Mouse (Mus musculus) frontal cortex, postnatal 36 days (tissue): ENCODE results near the gene Kif26a.
A peak's percentile ranks its signal among the peaks of the same experiment; 100 is the strongest.

ENCODE experiments used
- DNase-seq, 2 experiments: peaks; one replicate each; pipeline ENCODE4 v3.0.0; 2022; ENCODE audit warnings: low spot score in 2 of 2

The Kif26a gene

DNA sequence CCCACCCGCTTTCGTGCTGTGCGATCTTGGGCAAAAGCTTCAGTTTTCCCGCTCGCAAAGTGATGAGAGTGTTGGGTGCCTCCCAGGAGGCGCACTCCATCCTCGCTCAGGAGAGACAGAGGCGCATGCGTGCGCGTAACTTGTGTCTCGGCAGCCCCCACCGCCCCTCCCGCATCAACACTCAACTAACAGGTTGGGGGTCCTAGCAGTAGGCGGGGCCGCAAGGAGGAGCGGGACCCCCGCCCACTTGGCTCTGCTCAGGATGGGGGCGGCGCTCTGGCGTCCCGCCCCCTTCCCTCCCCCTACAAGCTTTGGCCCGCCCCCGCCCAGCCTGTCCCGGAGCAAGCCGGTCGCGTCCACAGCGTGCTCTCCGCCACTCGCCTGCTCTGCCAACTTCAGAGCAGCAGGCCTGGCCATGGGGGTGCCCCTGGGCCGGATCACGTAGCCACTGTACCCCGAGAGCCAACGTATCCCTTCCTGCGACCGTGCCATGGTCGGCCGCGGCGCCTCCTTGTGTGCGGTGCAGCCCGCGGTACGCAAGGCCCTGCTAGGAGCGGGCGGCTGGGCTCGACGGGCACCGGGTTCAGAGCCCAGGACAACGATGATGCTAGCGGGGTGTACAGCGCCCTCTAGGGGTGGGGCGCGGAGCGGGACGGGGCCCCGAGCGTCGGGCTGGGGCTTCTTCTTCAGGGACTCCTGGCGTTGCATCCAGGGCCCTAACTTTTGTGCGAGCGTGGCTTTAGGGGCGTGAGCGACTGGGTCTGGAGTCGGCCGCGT, at the start of gene Kif26a:
Kif26a (plus strand) TSS at position 334 of the 777 bp plus-strand sequence.
- DNase-seq: peak in 1 of 2 experiments; percentile 35

DNA sequence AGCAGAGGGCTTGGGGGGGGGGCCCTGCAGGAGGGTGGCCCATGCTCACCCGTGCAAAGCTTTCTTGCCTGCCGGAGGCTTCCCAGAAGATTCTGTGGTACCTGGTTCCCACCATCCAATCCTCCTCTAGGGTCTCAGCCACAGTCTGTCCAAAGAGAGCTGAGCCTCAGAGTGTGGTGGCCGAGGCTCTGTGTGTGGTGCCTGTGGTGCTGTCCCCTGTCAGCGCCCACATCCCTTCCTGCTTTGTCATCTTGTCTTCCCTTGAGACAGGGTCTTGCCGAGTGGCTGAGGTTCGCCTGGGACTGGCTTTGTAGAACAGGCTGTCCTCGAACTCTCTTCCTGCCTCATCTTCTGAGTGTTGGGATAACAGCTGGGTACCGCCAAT, 49.3 kb upstream of the Kif26a start:
- no peak for DNase-seq

DNA sequence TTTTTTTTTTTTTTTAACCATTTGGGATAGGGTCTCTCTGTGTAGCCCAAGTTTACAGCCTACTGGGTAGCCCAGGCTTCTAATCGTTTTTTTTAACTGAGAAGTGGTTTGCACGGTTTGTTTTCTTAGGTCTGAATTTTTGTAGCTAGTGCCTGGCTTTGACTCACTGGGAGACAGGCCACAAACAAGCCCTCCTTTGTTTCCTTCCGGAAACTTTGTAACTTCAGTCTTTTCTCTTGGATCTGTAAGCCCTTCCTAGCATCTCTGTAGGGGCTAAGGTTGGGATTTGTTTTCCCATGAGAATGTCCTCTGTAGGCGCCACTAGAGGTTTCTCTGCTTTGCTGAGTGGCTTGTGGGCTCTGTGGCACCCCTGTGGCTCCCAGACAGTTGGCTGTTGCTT, 45.9 kb upstream of the Kif26a start:
- DNase-seq: no peak

DNA sequence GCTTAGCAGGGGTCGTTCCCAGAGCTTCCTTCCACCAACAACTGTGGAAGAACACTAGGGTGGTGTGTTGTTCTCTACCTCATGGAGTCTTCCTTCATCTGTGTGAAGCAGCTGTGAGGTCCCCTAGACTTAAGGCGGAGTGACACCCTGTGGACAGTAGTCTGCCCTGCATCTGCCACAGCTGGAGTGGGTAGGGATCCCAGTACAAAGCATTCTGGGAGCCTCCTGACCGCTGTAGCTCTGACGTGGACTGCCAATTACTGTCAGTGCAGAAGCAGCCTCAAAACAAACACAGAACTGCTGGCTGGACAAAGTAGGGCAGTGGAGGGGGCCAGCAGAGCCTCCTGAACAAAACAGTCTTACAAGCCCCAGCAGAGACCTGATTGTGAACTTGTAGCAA, 45.0 kb upstream of the Kif26a start:
- DNase-seq: peak in 1 of 2 experiments; percentile 20

DNA sequence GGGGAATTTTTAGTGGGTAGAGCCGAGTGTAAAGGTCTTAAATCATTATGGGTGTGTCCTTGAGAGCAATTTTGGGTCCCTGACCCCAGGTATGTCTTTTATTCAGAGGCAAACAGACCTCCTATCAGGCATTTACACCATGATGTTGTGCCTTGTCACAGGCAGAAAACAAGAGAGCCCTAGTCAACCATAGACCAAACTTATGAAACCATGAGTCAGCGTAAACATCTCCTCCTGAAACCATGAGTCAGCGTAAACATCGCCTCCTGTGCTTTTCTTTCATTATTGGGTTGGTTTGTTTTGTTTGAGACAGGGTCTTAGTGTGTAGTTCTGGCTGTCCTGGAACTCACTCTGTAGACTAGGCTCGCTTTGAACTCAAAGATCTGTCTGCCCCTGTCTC, 42.8 kb upstream of the Kif26a start:
- no peak for DNase-seq

DNA sequence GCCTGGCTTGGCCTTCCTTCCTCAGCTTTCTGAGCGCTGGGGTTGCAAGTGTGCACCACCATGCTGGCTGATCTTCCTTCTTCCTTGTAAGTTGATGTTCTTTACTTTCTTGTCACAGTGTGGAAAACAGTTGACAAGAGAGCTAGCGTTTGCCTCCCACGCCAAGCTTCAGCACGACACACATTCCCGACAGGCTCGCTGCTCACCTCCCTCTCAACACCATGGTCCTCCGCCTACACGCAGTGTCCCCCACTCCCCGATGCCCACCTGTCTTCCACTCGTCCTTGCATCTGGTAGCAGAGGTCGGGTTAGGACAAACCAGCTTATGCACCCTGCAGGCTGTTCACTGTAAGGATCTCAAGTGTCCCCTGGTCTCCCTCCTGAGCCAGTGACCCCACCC, 41.1 kb upstream of the Kif26a start:
- no peak for DNase-seq

DNA sequence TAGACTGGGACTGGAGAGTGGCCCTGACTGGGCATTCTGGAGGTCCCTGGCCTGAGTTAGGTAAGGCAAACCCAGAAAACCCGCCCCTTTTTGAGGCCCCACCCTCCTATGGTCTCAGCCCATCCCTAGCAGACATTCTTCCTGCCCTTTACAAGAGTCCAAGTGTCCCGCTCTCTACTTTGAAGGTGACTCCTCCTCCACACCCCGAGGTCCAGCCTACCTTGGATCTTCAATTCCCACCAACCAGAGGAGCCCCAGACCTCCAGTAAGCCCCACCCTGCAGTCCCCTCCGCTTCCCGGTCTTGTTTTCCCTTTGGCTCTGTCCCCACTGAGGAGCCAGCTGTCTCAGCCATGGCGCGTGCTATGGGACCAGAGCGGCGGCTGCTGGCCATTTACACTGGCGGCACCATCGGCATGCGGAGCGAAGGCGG, 39.5 kb upstream of the Kif26a start, which contains the start of gene Aspg:
Aspg (plus strand) TSS at position 139 of the 431 bp plus-strand sequence.
- DNase-seq: no peak

DNA sequence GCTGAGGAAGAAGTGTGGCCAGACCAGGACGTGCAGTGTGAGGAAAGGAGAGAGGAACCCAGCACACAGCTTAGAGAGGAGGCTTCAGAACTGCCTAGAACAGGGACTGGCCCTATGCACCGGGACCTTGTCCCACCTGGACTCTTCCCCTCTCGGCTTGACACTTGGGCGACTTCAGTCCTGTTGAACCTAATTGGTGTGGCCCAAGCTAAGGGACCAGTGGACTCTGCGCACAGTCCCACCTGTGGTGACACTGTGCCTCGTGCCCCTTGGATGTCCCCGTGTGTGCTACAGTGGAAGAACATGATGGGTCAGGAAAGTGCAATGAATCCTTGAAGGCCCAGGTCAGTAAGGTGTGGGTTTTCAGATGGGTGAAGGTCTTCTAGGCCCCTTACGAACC, 38.3 kb upstream of the Kif26a start:
- DNase-seq: no peak

DNA sequence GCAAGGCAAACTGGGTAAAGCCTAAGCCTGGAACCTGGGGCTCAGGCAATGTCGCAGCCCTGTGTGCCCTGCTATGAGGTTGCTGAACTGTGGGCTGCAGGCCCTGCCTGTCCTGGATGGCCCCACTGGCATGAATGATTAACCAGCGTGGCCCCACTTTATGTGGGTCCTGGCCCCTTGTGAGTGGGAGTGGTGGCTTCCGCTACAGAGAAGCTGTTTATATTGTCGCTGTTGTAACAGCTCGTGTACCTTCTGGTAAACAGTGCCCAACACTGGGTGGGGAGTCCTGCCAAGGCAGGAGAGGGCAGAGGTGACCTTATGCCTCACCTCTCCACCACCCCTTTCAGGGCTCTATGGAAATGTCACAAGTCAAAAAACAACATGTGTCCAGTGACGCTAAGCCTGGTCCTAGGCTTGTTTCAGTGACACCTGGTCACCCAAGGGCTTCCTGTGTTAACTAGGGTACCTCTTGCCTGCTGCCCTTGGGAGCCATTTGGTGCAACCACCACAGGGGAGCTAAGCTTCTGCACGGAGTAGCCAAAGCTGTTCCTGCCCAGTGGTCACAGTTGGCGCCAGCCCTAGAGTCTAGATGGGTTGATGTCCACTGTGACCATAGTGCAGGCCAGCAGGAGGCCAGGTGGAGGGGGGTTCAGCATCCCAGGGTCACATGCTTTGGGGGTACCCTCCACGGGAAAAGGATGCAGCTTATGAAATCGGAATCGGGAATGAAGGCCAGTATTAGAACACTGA, 37.1 kb upstream of the Kif26a start:
- DNase-seq: no peak

DNA sequence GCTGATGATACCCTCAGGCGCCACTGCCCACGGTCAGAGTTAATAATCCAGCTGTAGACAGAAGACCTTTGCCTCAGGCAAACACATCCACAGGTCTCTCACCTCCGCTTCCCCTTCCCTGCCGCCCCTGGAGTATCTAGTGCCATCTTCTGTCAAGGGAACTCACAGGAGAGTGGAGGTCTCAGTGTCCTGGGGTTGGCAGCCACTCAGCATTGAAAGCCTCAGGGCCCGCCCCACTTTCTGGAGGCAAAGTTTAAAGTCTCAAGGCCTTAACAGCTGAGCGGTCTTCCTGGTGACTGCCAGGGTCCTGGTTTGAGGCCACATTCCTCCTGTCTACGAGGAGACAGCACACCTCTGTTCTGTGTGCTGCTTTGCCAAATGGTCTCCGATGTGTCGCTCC, 36.3 kb upstream of the Kif26a start:
- DNase-seq: no peak

DNA sequence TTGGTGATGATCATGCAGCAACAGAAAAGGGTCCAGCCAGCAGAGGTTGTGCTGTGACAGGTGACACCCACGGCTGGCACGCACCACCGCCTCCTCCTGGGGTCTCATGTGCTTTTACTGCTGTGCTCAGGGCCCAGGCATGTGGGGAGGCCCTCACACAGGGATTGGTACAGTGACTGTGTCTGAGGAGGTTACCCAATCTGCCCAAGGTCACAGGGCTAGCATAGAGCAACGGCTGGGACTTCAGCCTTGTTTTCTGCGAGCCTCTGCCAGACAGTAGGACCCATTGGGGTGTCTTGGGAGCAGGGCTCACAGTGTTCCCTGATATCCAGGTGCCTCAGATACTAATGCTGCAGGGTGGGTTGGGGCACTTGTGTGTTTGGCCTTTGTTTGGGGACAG, 34.7 kb upstream of the Kif26a start:
- DNase-seq: no peak

DNA sequence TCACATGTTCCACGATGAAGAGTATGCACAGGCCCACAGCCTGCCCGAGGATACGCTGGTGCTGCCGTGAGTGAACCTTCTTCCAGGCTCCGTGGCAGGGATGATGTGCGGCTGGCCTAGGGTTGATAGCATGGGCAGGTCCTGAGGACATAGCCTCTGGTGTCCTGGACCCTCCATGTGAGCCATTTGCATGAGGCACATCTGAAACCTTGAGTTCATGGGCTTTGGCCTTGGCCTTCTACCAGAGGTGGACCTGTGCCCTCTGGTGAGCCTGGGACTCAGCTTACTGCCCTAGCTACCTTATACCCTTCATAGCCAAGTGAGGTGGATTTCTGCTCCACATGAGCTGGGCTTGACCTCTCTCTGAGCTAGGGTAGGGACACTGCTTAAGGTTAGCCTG, 33.8 kb upstream of the Kif26a start:
- no peak for DNase-seq

DNA sequence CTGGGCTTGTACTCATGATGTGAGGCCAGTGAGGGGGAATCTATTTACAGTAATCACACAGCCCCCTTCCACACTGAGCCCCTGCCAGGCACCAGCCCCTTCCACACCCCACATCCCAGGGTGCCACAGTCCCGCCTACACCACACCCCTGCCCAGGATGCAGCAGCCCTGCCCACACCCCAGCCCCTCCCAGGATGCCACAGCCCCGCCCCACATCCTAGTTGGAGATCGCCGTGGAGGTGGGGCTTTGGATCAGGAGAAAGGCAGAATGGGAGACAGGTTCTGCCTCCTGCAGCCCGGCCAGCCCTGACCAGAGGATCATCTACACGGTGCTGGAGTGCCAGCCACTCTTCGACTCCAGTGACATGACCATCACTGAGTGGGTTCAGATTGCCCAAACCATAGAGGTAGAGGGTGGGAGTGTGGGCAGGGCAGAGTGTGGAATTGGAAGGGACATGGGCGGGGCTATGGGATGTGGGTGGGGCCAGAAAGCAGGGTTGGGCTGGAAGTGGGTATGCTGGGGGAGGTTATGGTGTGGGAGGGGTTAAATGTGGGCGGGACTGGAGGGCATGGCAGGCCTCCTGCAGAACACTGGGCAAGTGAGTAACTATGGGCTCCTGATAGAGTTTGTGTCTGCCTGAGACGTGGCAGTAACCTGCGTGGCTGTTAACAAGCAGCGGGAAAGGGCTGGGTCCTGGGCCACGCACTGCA, 33.2 kb upstream of the Kif26a start:
- no peak for DNase-seq

DNA sequence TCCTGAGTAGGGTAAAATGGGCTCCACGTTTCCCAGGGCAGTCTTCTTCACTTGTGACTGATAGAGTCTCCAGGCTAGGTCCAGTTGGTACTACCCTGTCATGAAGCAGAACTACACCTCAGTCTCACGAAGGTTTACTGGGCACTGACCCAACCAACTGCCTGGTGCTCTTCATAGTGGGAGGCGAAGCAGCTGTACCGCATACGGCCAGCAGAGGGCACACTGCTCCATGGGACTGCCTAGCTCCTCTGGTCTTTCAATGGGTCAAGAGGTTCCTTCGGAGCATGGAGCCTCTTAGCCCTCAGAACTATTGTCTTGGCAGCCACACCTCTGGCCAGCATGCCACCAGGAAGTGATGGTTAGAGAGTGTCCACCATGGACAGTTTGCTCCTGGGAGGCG, 32.3 kb upstream of the Kif26a start:
- peak; percentile 88 to 89 for DNase-seq

DNA sequence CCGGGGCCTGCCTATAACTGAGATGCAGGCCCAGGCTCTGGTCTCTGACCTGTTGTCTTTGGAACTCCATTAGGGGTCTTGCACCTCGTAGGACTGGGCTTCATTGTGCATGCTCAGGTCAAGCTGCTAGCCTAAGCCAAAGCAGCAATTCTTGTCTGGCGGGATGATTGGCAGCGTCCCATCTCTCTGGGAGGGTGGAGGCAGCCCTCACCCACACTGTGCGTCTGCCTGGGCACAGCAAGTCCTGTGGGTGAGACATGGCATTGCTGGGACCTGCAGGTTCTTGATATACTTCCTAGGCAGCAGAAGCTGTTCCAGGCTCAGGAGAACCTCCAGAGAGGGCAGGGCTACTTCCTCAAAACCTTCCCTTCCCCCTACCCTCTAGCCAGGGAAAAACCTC, 29.0 kb upstream of the Kif26a start:
- DNase-seq: no peak

DNA sequence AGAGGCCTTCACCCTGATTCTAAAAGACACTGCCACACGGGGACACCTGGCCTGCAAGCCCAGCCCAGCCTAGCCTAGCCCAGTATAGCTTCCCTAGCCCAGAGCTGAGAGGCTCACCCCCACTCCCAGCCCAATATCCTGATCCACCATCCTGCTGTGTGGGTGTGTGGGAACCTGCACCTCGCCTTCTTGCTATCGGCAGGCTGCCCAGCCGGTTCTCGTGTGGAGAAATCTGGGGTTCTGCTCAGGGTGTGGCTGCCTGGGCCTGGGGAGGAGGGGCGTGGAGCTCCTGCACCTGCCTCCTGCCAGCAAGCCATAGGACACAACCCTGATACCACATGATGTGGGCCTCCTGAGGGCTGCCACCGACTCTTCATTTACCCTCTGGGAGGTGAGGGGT, 28.4 kb upstream of the Kif26a start:
- peak; percentile 70 to 81 for DNase-seq

DNA sequence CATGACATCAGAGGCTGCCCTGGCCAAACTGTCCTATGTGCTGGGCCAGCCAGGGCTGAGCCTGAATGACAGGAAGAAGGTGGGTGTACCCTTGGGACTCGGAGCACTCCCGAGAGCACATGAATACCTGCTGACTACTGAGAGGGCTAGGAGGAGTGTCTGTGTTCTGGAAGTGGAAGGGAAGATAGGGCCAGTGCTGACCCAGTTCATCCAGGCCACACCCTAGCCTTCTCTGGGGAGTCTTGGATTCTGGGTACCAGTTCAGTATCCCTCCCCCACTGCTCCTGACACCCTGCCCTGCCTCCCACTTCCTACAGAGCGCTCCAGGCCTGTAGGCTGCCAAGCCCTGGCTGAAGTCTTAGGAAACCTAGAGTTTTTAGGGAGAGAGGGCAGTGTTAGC, 24.8 kb upstream of the Kif26a start:
- DNase-seq: no peak

DNA sequence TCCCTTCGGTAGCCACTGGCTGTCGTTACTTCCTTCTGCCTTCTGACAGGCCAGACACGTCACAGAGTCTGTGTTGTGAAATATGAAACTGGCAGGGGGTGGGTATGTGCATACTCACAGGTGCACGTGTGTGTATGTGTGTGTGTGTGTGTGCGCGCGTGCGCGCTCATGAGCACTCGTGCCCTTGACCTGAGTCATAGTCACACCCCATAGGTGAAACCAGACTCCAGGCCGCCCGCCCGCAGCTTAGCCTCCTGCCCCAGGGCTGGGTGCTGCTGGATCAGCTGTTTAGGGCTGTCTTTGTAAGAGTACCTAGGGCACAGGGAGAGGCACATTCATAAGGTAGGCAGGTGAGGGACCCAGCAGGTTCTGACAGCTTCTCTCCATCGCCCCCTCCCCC, 20.1 kb upstream of the Kif26a start:
- DNase-seq: no peak

DNA sequence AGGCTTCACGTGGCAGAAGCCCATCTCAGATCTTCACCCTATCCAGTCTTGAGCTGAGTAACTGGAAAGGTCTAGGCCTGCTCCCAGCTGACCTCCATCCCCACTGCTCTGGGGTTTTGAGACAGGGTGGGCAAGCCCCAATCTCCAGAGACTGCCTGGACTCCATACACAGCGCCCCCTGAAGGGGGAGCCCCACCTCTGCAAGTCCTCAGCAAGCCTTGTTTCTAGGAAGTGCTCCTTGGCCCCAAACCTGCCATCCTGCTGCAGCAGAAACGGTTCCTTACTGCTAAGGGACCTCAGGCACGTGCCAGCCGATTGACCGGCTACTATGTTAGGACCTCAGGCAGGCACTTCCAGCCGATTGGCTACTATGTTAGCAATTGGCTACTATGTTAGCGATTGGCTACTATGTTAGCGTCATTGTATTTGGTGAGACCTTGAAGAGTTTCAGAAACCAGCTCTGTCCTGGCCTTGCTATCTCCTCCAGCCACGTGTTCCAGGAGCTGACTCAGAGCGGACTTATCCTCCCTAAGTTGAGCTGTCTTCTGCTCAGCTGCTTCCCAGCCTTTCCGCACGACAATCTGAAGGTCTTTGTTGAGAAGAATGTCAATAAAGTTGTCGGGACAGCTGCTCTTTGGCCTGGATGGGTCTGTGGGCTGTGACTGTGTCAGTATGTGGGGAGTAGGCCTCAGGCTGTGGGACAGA, 18.9 kb upstream of the Kif26a start:
- no peak for DNase-seq

DNA sequence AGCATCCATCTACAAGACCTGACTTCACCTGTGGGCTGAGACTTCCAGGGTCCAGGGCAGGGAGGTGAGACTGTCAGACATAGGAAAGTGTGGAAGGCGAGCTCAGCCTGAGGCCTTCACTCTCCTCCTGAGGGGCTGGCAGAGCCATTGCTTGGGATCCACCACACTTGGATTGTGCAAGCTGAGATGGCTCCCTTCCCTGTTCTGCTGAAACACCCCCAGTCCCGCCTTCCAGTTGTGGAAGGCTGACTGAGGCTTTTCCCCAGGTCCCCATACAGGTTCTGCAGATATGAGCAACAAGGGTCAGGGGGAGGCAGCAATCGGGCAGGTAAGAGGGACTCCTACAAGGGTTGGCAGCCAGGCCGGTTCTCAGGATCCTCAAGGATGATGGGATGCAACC, 17.5 kb upstream of the Kif26a start:
- no peak for DNase-seq

DNA sequence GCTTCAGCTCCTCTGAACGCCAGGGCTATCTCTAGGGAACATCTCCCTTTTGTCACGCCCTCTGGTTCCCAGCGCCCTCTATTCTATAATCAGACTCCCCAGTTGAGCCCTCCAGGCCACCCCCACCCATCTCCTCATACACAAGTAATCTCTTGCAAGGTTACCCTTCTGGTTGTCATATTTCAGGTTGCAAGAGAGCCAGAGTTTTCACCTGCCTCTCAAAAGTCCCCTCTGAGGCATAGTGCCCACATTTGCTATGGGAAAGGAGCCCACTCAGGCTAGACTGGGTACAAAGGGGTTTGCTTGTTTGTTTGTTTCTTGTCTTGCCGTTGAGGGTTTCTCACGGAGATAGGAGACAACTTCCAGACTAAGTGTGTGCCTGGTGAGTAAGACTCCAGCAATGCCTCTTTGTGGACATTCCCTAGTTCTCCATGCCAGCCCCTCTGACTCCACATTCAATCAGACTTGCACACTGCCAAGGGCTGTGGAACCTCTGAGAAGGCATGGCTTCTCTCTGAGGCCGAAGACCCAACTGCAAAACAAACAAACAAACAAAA, 16.6 kb upstream of the Kif26a start:
- DNase-seq: no peak
